ENCODE assay signal across 12 mouse cellular contexts in genomic region chr11:72458502-72458901, GRCm38 (mm10). TPM values are rescaled to one million over a fixed set of nuclear protein-coding genes. Genes with fewer than 3 reads are reported as not detected.
A peak's percentile ranks its signal among the peaks of the same experiment; 100 is the strongest.
DNase-seq lines count a peak whose midpoint lies in the region; ATAC-seq and TF ChIP-seq lines count a peak whose summit lies in the region.
"Had no signal": no experiment of that assay in that cellular context is flagged by ENCODE, and none has a peak within 500 bp of the region (broad histone marks: within the 10 kb centered on the region; RNA-seq: fewer than 3 reads in every experiment).

No protein-coding gene starts in this region.

- H3K9me3 ChIP-seq in hindbrain, embryonic 10.5 days = no peaks in the 10 kb centered on the region
- H3K9me3 ChIP-seq in hindbrain, embryonic 11.5 days (ENCODE audit: control insufficient read depth, low read length) = no peaks in the 10 kb centered on the region
- no peaks in the 10 kb centered on the region for H3K9me3 ChIP-seq in liver, embryonic 11.5 days (ENCODE audit: control insufficient read depth, low read length)
- H3K9me3 ChIP-seq: forebrain, embryonic 12.5 days had no signal

- no peak overlapping the region for H3K4me2 ChIP-seq in hindbrain, embryonic 11.5 days (replicated peaks; ENCODE audit: low read depth, low read length)
- H3K4me2 ChIP-seq in liver, embryonic 11.5 days = no peak overlapping the region
- H3K4me2 ChIP-seq: forebrain, embryonic 12.5 days had no signal

- TF ChIP-seq POLR2A in spleen, adult 2 months (IDR thresholded peaks at IDR 0.05; ENCODE audit: low read depth, low read length) = no peak

- no peak for ATAC-seq in hindbrain, embryonic 11.5 days (ENCODE audit: low FRiP score)
- ATAC-seq in liver, embryonic 11.5 days (replicated peaks; ENCODE audit: low FRiP score) = peak; percentile 35
- ATAC-seq: inflammation-experienced regulatory T-cells, adult 6 months had no signal

- peaks cover 24% of the 10 kb centered on the region for H3K36me3 ChIP-seq in hindbrain, embryonic 10.5 days
- no peaks in the 10 kb centered on the region for H3K36me3 ChIP-seq in hindbrain, embryonic 11.5 days (ENCODE audit: control insufficient read depth, insufficient read depth, low read length)
- peaks cover 2% of the 10 kb centered on the region; the same call in 1 of the 2 replicates for H3K36me3 ChIP-seq in spleen, adult 2 months (ENCODE audit: control insufficient read depth, insufficient read depth, low read length)
- H3K36me3 ChIP-seq in liver, embryonic 11.5 days (ENCODE audit: control insufficient read depth, insufficient read depth, low read length) = peaks cover 8% of the 10 kb centered on the region; the same call in 1 of the 2 replicates

- H3K27me3 ChIP-seq in hindbrain, embryonic 10.5 days (ENCODE audit: insufficient read depth, poor library complexity, severe bottlenecking) = no peaks in the 10 kb centered on the region
- H3K27me3 ChIP-seq in hindbrain, embryonic 11.5 days (ENCODE audit: control insufficient read depth, insufficient read depth, low read length) = no peaks in the 10 kb centered on the region
- H3K27me3 ChIP-seq in spleen, adult 2 months (ENCODE audit: control insufficient read depth, insufficient read depth, low read length) = no peaks in the 10 kb centered on the region
- no peaks in the 10 kb centered on the region for H3K27me3 ChIP-seq in liver, embryonic 11.5 days (replicated peaks; ENCODE audit: control insufficient read depth, insufficient read depth, low read length)
- H3K27me3 ChIP-seq: forebrain, embryonic 12.5 days had no signal

- H3K9ac ChIP-seq in hindbrain, embryonic 11.5 days (ENCODE audit: low read depth, low read length) = no peak overlapping the region
- H3K9ac ChIP-seq in liver, embryonic 11.5 days (ENCODE audit: low read depth, low read length) = no peak overlapping the region
- H3K9ac ChIP-seq: forebrain, embryonic 12.5 days had no signal

- TF ChIP-seq CTCF in spleen, adult 2 months (IDR thresholded peaks at IDR 0.05; ENCODE audit: extremely low read depth, insufficient read depth, insufficient read length, insufficient replicate concordance) = no peak

- peak overlapping the region; percentile 59 for H3K27ac ChIP-seq in hindbrain, embryonic 10.5 days
- H3K27ac ChIP-seq in hindbrain, embryonic 11.5 days (ENCODE audit: low read depth, low read length) = no peak overlapping the region
- peak overlapping the region; percentile 1; the same call in 1 of the 2 replicates for H3K27ac ChIP-seq in spleen, adult 2 months (ENCODE audit: insufficient read depth, low read length)
- H3K27ac ChIP-seq in liver, embryonic 11.5 days (ENCODE audit: low read depth, low read length) = peak overlapping the region; percentile 8; the same call in 1 of the 2 replicates
- H3K27ac ChIP-seq: forebrain, embryonic 12.5 days had no signal

- no peak overlapping the region for H3K4me3 ChIP-seq in hindbrain, embryonic 10.5 days
- H3K4me3 ChIP-seq in hindbrain, embryonic 11.5 days (ENCODE audit: low read depth, low read length) = no peak overlapping the region
- H3K4me3 ChIP-seq in spleen, adult 2 months (ENCODE audit: extremely low read depth, insufficient read depth, insufficient read length) = no peak overlapping the region
- H3K4me3 ChIP-seq in liver, embryonic 11.5 days (ENCODE audit: low read depth, low read length) = no peak overlapping the region
- H3K4me3 ChIP-seq: forebrain, embryonic 12.5 days had no signal

- H3K4me1 ChIP-seq in hindbrain, embryonic 10.5 days (replicated peaks) = peaks cover 66% of the 10 kb centered on the region
- H3K4me1 ChIP-seq in hindbrain, embryonic 11.5 days (replicated peaks; ENCODE audit: control insufficient read depth, insufficient read depth, low read length) = peaks cover 7% of the 10 kb centered on the region
- peaks cover 16% of the 10 kb centered on the region for H3K4me1 ChIP-seq in spleen, adult 2 months (ENCODE audit: control insufficient read depth, insufficient read depth, insufficient read length)
- peaks cover 43% of the 10 kb centered on the region for H3K4me1 ChIP-seq in liver, embryonic 11.5 days (replicated peaks; ENCODE audit: control insufficient read depth, insufficient read depth, low read length)

- no peak for DNase-seq in hindbrain, embryonic 10.5 days (ENCODE audit: low spot score)
- DNase-seq in hindbrain, embryonic 11.5 days (ENCODE audit: low spot score) = no peak
- no peak for DNase-seq in spleen, adult 2 months (ENCODE audit: low read depth in 1 of 2, low spot score in 2 of 2)
- DNase-seq in spleen, postnatal 10 days (ENCODE audit: low spot score in 2 of 2) = no peak
- no peak for DNase-seq in liver, embryonic 11.5 days (ENCODE audit: low spot score)
- DNase-seq in right cerebral cortex, postnatal 25 days = no peak
- DNase-seq in ovary, postnatal 14 days (ENCODE audit: low spot score) = no peak
- DNase-seq in layer of hippocampus, postnatal 10 days (ENCODE audit: low spot score in 2 of 2) = no peak
- DNase-seq: cerebellum, adult 8-10 months; thymus, postnatal 4 days had no signal

- 85% methylated on average over 3 of the region's 3 CpGs for WGBS in hindbrain, embryonic 10.5 days
- WGBS in hindbrain, embryonic 11.5 days = 89% methylated on average over 3 of the region's 3 CpGs
- 72% methylated on average over 3 of the region's 3 CpGs for WGBS in spleen, adult 2 months
- 42% methylated on average over 3 of the region's 3 CpGs for WGBS in liver, embryonic 11.5 days

RNA-seq across cellular contexts. Expression of gene Mybbp1a, which starts 17.3 kb away (rescaled TPM):
- polyA plus RNA-seq in hindbrain, embryonic 10.5 days (2016; fragmentation: Nextera tagmentation; extraction: Ambion mirVana) = 148 and 215 TPM in 2 replicates
- polyA plus RNA-seq in hindbrain, embryonic 11.5 days (2014; fragmentation: Nextera tagmentation; extraction: Ambion mirVana) = 112 and 145 TPM in 2 replicates
- polyA plus RNA-seq in spleen, adult 2 months (2012; rRNA removed) = 48.6 and 48.7 TPM in 2 replicates
- 263 and 272 TPM in 2 replicates for polyA plus RNA-seq in liver, embryonic 11.5 days (2014; fragmentation: Nextera tagmentation; extraction: Ambion mirVana)
- 10 to 100 TPM; 50.2 to 55.0 TPM for total RNA-seq in layer of hippocampus, postnatal 10 days (2021)

RNA-seq across cellular contexts. Expression of gene Ggt6, which starts 23.2 kb away (rescaled TPM):
- not detected in 2 replicates for polyA plus RNA-seq in hindbrain, embryonic 10.5 days (2016; fragmentation: Nextera tagmentation; extraction: Ambion mirVana)
- not detected in 2 replicates for polyA plus RNA-seq in hindbrain, embryonic 11.5 days (2014; fragmentation: Nextera tagmentation; extraction: Ambion mirVana)
- 0.23 and 0.55 TPM in 2 replicates for polyA plus RNA-seq in spleen, adult 2 months (2012; rRNA removed)
- not detected in 2 replicates for polyA plus RNA-seq in liver, embryonic 11.5 days (2014; fragmentation: Nextera tagmentation; extraction: Ambion mirVana)
- not detected for total RNA-seq in layer of hippocampus, postnatal 10 days (2021)
- polyA plus RNA-seq: forebrain, embryonic 12.5 days; inflammation-experienced regulatory T-cells, adult 6 months had no signal

RNA-seq across cellular contexts. Expression of gene Spns2, which starts 31.2 kb away (rescaled TPM):
- 4.0 and 5.5 TPM in 2 replicates for polyA plus RNA-seq in hindbrain, embryonic 10.5 days (2016; fragmentation: Nextera tagmentation; extraction: Ambion mirVana)
- 5.3 and 6.2 TPM in 2 replicates for polyA plus RNA-seq in hindbrain, embryonic 11.5 days (2014; fragmentation: Nextera tagmentation; extraction: Ambion mirVana)
- polyA plus RNA-seq in spleen, adult 2 months (2012; rRNA removed) = 43.4 and 44.7 TPM in 2 replicates
- polyA plus RNA-seq in liver, embryonic 11.5 days (2014; fragmentation: Nextera tagmentation; extraction: Ambion mirVana) = 20.0 and 21.0 TPM in 2 replicates
- total RNA-seq in layer of hippocampus, postnatal 10 days (2021) = 10 to 100 TPM; 58.4 to 59.6 TPM
- polyA plus RNA-seq: inflammation-experienced regulatory T-cells, adult 6 months had no signal

RNA-seq across cellular contexts. Expression of gene Smtnl2, which starts 47.0 kb away (rescaled TPM):
- 10.7 and 22.8 TPM in 2 replicates for polyA plus RNA-seq in hindbrain, embryonic 10.5 days (2016; fragmentation: Nextera tagmentation; extraction: Ambion mirVana)
- 4.7 and 8.7 TPM in 2 replicates for polyA plus RNA-seq in hindbrain, embryonic 11.5 days (2014; fragmentation: Nextera tagmentation; extraction: Ambion mirVana)
- polyA plus RNA-seq in spleen, adult 2 months (2012; rRNA removed) = 0.98 and 1.6 TPM in 2 replicates
- polyA plus RNA-seq in liver, embryonic 11.5 days (2014; fragmentation: Nextera tagmentation; extraction: Ambion mirVana) = 22.9 and 24.8 TPM in 2 replicates
- total RNA-seq in layer of hippocampus, postnatal 10 days (2021) = 1 to 10 TPM; 4.5 to 5.0 TPM
- polyA plus RNA-seq: inflammation-experienced regulatory T-cells, adult 6 months had no signal
